Mouse (Mus musculus) urinary bladder, postnatal 4 days (tissue): Measurements from ENCODE around the gene Rps9.
"Not testable (repeated sequence)": the region's sequence is repeated elsewhere in the genome, so short reads cannot be mapped to it uniquely, and the experiment has no call there.

ENCODE experiments used
- DNase-seq, 2 experiments: peaks; one replicate each; pipeline ENCODE4 v3.0.0; 2021 to 2022; ENCODE audit warnings: low spot score in 2 of 2

The Rps9 gene

GRCm38 (mm10) chr7:3694949-3695305 is 8.9 kb upstream of the Rps9 start:
- not testable (repeated sequence) for DNase-seq

- no peak for DNase-seq
These were observed 5.3 kb upstream of the Rps9 start for GRCm38 (mm10) chr7:3698471-3698870.

- no peak for DNase-seq
These were observed 480 bp upstream of the Rps9 start for GRCm38 (mm10) chr7:3703148-3703878.

GRCm38 (mm10) chr7:3704475-3704874 is 682 bp downstream of the Rps9 start:
- no peak for DNase-seq

GRCm38 (mm10) chr7:3705461-3705860 is 1.7 kb downstream of the Rps9 start:
- not testable (repeated sequence) for DNase-seq

GRCm38 (mm10) chr7:3705911-3706310 is 2.1 kb downstream of the Rps9 start:
- no peak for DNase-seq

- no peak for DNase-seq
These were observed 2.6 kb downstream of the Rps9 start for GRCm38 (mm10) chr7:3706343-3706934.

GRCm38 (mm10) chr7:3707027-3707426 is 3.2 kb downstream of the Rps9 start:
- no peak for DNase-seq

GRCm38 (mm10) chr7:3707568-3708413 is 4.0 kb downstream of the Rps9 start:
- DNase-seq, result no peak

- not testable (repeated sequence) for DNase-seq
These were observed 4.7 kb downstream of the Rps9 start for GRCm38 (mm10) chr7:3708447-3708980.

GRCm38 (mm10) chr7:3709000-3709399 is 5.2 kb downstream of the Rps9 start:
- DNase-seq, result no peak

- no peak for DNase-seq
These were observed 8.6 kb downstream of the Rps9 start for GRCm38 (mm10) chr7:3712264-3712942.

- DNase-seq, result no peak
These were observed 11.5 kb downstream of the Rps9 start for GRCm38 (mm10) chr7:3715249-3715648.

GRCm38 (mm10) chr7:3720268-3720667 is 16.5 kb downstream of the Rps9 start, which contains the start of gene Pirb:
Gene Pirb (minus strand): TSS chr7:3720391.
- DNase-seq, result not testable (repeated sequence)

- DNase-seq, result not testable (repeated sequence)
These were observed 21.7 kb downstream of the Rps9 start for GRCm38 (mm10) chr7:3725459-3725858.

- not testable (repeated sequence) for DNase-seq
These were observed 28.9 kb downstream of the Rps9 start for GRCm38 (mm10) chr7:3732675-3733074.
